Mouse (Mus musculus): ENCODE measurements at regions not wholly inside any gene's neighbourhood (a gene's known extent, or its start where the extent isn't known, plus 50 kb on each side); places are given as distances from the start of the nearest gene placed in this dataset.

DNA sequence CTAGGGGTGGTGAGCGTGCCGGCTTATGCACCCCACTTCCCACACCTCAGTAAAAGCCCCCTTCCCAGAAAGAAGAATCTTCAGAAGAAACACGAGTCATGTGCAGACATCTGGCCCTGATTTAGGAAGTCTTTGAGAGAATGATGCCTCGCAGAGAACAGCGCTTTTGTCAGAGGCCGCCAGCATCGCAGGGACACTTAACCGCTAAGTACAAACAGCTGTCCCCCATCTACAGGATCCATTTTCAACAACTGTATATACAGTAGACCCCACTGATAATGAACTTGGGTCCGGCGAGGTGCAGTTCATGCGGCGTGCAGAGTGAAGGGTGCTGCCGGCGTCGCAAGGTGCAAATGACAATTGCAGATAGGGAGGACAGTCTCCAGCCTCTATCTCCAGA is 85.4 kb upstream of the Rbm19 start:
- DNase-seq = no peak

- no peak for DNase-seq
Measured at GRCm38 (mm10) chr5:120031614-120032013, 84.7 kb upstream of the Rbm19 start.

GRCm38 (mm10) chr5:120034499-120035077 is 81.7 kb upstream of the Rbm19 start:
- DNase-seq = no peak

DNA sequence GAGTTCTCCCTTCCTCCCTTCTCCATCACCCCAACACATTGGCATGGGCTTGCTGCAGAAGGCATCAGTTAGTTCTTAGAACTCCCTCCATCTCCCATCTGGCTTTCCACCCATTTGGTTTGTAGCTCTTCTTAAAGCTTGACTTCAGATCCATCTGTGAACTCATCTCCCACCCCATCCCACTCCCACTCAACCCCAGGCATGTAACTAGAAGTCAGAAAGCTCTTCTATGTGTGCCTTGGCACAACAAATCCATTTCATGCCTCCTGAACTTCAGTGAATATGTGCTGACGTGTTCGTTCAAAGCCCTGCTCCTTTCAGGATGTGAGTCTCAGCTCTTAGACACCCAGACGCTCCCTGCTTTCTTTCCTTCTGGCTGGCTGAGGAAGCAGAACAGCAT is 81.0 kb upstream of the Rbm19 start:
- DNase-seq = no peak

GRCm38 (mm10) chr5:120037806-120038205 is 78.5 kb upstream of the Rbm19 start:
- DNase-seq = no peak

- no peak for DNase-seq
Measured at GRCm38 (mm10) chr5:120043786-120044185, 72.5 kb upstream of the Rbm19 start.

DNA sequence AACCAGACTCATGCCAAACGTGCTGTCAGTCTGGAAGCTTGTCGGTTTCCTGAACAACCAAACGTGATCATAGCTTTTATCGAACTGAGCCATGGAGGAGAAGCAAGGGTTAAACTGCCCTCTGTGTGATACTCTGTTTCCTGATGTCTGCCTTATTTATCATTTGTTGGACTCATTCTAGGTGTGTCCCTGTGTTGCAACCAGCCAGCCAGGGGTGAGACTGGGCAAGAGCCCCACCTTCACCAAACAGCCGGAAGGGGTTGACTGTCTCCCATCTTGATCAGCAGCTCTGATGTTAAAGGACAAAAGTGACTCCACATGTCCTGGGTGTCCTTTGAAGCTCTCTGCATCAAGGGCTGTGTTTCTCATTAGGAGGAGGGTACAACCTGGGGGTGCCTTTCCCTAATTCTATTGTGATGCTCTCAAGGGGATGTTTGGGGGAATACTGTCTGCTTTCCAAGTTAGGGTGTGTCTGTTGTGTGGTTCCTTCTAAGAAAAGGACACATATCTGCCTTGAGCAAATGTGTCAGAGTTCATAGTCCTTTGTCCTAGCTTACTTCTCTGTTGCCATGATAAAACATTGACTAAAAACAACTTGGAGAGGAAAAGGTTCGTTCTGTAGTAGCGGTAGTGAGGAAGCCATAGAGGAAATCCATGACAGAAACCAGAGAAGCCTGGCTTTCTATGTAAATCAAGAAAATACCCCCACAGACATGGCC is 67.0 kb upstream of the Rbm19 start:
- DNase-seq = no peak

DNA sequence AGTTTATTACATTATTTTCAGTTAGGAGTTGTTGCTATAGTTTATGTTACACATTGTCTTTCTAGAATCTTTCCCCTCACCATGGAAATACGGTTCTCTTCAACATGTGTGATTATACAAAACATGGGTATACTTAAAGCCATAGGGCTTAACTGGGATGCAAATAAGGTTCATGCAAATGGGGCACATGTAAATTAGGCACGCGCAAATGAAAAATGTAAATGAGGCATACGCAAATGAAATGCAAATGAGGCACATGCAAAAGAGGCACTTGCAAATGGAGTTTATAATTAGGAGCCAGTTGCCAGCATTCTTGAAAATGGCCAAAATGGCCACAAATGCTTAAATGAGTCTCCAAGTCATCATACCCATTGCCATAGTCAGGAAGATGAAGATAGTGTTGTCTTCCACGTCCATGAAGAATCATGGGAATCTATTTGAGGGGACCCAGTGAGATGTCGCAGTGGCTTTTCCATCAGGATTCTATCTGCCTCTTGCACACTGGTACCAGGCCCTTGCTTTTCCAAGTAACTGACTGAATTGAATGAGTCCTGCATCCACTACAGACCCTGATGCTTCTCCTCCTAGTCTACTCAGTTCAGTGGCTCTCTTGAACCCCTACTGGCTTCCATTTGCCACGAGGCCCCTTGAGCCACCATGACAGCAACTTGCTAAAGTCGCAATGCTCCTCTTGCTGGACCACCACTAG is 65.4 kb upstream of the Rbm19 start:
- no peak for DNase-seq

- no peak for DNase-seq
Measured at GRCm38 (mm10) chr5:120054498-120055167, 61.6 kb upstream of the Rbm19 start.
